Mouse (Mus musculus): ENCODE data around the gene Bves. TPM values are rescaled to one million over a fixed set of nuclear protein-coding genes. Genes with fewer than 3 reads are reported as not detected.

Bves gene
- polyA plus RNA-seq, 1 experiment from 2014 or later = 1.5 TPM

GRCm38 (mm10) chr10:45411741-45412140 lies 76.2 kb downstream of the Bves start:
- no peaks in the 10 kb centered on the region for H3K36me3 ChIP-seq
- 10% methylated on average over 2 of the region's 2 CpGs for WGBS
- no peaks in the 10 kb centered on the region for H3K9me3 ChIP-seq
- H3K4me3 ChIP-seq = no peak overlapping the region
- no peak for ATAC-seq (ENCODE audit: low FRiP score, low read depth)
- H3K4me2 ChIP-seq (replicated peaks) = no peak overlapping the region
- peaks cover 6% of the 10 kb centered on the region; the same call in 1 of the 2 replicates for H3K4me1 ChIP-seq
- no peak overlapping the region for H3K27ac ChIP-seq (replicated peaks)
- no peak overlapping the region for H3K9ac ChIP-seq (replicated peaks)
- no peaks in the 10 kb centered on the region for H3K27me3 ChIP-seq

GRCm38 (mm10) chr10:45412144-45412543 lies 76.6 kb downstream of the Bves start:
- no peak for ATAC-seq (ENCODE audit: low FRiP score, low read depth)
- no peak overlapping the region for H3K9ac ChIP-seq (replicated peaks)
- no peak overlapping the region for H3K27ac ChIP-seq (replicated peaks)
- no peak overlapping the region for H3K4me2 ChIP-seq (replicated peaks)
- H3K36me3 ChIP-seq = no peaks in the 10 kb centered on the region
- H3K9me3 ChIP-seq = no peaks in the 10 kb centered on the region
- 23% methylated on average over 5 of the region's 5 CpGs for WGBS
- peaks cover 6% of the 10 kb centered on the region; the same call in 1 of the 2 replicates for H3K4me1 ChIP-seq
- no peaks in the 10 kb centered on the region for H3K27me3 ChIP-seq
- H3K4me3 ChIP-seq = no peak overlapping the region

Other genes starting within 250 kb of the Bves start
- gene Popdc3, start 157.7 kb upstream of the Bves start, polyA plus RNA-seq (2016; fragmentation: Nextera tagmentation; extraction: Ambion mirVana) = 0.39 TPM in 1 of 2 replicates, not detected in the other
- 15.6 and 20.6 TPM in 2 replicates for gene Lin28b, start 150.6 kb downstream of the Bves start, polyA plus RNA-seq (2016; fragmentation: Nextera tagmentation; extraction: Ambion mirVana)
- gene Hace1, start 242.1 kb downstream of the Bves start, polyA plus RNA-seq (2016; fragmentation: Nextera tagmentation; extraction: Ambion mirVana) = 21.0 and 23.1 TPM in 2 replicates